Mouse (Mus musculus) kidney, postnatal 4 days (tissue): Measurements from ENCODE around the gene Olfr1391.
"Not testable (repeated sequence)": the region's sequence is repeated elsewhere in the genome, so short reads cannot be mapped to it uniquely, and the experiment has no call there.

ENCODE experiments used
- DNase-seq, 2 experiments: peaks; one replicate each; pipeline ENCODE4 v3.0.0; 2021; ENCODE audit warnings: mixed read lengths in 2 of 2

Olfr1391 gene

DNA sequence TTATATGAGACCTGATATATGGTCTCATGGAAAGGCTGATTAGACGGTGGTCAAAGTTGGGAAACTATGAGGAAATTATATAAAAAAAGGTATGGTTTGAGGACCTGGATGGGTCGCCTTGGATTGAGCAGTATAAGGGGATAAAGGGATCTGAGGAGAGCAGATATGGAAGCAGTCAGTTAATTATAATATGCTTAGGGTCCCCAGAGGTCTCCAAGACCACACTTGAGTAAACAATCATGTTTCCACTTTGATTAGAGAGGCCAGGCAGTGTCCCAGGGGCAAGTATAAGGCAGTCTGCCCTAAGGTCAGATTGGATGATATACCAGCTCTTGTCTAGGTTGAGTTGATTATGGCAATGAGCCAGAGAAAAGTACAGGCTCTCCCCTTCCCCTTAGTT lies at the start of gene Olfr1391:
Gene Olfr1391, plus strand, starts transcription at position 301 of the 400 bp plus-strand sequence.
- no peak for DNase-seq

DNA sequence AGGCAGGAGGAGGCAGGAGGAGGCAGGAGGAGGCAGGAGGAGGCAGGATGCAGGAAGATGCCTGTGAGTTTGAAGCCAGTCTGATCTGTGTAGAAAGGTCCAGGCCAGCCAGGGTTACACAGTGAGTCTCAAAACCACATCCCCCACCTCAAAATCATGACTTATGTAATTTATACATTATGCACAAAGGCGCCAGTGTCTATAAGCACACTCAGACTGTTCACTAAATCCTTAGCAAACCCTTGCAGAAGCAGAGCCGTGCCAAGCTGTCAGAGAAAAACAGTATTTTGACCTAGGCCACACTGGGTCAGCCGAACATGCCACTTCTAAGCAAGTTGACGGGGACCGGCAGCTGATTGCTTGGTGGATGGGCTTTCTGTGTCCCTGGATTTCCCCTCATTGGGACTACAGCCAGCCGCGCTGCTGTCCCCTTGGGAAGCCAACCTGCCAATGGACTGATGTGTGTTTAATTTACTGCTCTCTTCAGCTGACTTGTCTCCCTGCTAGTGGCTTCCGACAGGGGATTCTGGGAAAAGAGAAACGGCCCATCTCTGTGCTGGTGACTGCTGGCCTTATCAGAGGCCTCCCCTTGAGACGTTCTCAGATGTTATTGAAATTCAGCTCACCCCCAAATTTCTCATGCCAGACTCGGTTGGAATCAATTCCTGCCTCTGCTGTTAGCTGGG lies 48.6 kb upstream of the Olfr1391 start:
- no peak for DNase-seq

DNA sequence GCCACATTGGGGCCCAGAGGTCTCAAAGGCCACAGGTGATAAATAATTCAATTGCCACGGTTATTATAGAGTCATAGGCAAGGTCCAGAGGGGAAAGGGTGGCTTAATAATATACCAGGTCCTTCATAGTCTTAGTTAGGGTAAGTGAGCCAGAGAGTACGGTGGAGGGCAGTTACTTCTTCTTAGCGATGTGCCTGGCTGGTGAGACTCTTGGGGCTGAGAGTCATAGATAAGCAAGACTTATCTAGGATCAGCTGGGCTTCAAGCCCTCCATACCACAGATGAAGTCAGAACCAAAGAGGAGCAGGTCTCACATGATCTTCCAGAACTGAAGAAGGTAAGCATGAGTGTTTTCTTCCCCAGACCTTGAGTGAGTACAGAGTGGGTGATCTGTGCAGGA lies 44.3 kb upstream of the Olfr1391 start, which contains the start of gene Olfr1393:
Gene Olfr1393, plus strand, starts transcription at position 83 of the 400 bp plus-strand sequence.
- DNase-seq, result no peak

DNA sequence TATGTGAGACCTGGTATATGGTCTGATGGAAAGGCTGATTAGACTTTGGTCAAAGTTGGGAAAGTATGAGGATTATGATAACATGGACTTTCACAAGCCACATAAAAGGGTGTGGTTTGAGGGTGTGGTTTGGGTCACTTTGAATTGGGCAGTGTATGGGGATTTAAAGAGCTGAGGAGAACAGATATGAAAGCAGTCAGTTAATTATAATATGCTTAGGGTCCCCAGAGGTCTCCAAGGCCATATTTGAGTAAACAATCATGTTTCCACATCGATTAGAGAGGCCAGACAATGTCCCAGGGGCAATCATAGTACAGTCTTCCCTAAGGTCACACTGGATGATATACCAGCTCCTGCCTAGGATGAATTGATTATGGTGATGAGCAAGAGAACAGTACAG lies 37.6 kb upstream of the Olfr1391 start, which contains the start of gene Olfr1392:
Gene Olfr1392, plus strand, starts transcription at position 301 of the 400 bp plus-strand sequence.
- DNase-seq, result not testable (repeated sequence)

DNA sequence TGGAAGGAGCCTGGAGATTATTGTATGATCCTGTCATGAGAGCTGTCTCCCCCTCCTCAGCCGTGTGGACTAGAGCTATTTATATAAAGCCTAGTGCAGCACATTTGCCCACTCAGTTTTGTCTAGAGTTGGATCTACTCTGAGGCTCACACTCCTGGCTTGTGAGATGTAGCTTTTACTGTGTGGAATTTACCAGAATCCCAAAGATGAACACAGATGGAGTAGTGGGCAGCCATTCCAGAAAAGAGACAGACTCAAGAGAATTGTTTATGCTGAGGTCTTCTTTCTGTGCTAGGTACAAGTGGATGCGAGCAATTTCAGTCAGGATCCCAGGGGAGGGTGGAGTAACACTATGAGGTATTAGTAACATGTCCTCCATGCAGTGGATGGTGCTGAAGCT lies 35.3 kb upstream of the Olfr1391 start:
- no peak for DNase-seq

DNA sequence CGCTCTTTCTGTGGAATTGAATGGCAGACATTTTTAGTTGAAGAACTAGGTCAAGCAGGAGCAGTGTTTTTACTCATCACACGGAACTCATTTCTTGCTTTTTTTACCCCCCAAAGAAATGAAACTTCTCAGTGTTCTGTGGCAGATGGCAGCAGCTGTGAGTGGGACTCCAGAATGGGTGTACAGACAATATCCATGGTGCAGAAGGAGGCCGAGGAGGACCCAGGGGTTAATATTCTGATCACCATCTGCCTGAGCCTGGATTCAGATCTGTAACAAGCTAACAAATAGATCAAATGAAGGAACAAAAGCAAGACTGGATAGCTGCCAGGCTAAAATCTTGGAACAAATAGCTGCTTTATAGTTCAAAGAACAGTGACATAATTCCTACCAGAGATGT lies 29.8 kb upstream of the Olfr1391 start:
- no peak for DNase-seq

DNA sequence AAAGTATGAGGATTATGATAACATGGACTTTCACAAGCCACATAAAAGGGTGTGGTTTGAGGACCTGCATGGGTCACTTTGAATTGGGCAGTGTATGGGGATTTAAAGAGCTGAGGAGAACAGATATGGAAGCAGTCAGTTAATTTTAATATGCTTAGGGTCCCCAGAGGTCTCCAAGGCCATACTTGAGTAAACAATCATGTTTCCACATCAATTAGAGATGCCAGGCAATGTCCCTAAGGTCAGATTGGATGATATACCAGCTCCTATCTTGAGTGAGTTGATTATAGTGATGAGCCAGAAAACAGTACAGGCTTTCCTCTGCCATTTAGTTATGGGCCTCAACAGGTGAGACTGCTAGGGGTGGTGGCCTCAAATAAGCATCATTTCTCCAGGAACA lies 18.1 kb upstream of the Olfr1391 start, which contains the start of gene Olfr10:
Gene Olfr10, plus strand, starts transcription at position 301 of the 400 bp plus-strand sequence.
- no peak for DNase-seq

DNA sequence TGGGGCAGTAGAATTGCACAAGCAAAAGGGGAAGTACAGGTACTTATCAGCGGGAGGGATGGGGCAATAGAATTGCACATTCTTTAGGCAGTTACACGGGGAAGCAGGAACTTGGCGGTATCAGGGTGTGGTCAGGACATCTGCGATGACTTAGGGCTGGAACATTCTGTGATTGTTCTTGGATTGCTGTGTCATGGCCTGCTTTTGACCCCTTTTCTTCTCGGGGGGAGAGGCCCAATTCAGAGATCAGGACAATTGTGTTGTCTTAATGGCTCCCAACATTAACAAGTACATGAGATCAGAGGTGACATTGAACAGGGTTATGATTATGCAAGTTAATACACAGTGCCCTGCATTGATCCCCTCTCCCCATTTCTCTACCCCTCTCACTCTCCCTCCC lies 14.0 kb upstream of the Olfr1391 start:
- not testable (repeated sequence) for DNase-seq

DNA sequence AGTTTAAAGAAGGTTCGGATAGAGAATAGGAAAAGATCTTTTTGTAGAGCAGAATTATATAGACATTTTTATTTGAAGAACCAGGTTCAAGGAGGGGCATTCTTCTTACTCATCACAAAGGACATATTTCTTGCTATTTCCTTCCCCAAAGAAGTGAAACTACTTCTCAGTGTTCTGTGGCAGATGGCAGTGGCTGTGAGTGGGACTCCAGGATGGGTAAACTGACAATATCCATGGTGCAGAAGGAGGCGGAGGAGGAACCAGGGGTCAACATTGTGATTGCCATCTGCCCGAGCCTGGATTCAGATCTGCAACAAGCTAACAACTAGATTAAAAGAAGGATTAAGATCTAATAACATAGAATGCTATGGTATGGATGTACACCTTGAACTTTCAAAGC lies 4.2 kb downstream of the Olfr1391 start:
- DNase-seq, result no peak

DNA sequence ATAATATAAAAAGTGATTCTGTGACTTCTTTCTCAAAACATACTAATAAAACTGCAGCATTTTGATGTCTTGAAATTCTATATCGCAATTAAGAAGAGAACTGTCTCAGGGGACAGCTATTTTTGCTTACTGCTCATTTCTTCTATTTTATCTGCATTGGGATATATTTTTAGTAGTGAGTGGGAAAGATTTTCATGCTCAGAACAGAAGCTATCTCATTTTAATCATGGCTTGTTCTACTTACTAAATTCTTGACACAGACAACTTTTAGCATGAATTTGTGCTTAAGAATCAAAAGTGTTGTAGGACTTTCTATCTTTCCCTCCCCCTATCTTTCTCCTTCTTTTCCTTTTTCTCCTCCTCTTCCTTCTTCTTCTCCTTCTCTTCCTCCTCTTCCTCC lies 7.1 kb downstream of the Olfr1391 start:
- no peak for DNase-seq

DNA sequence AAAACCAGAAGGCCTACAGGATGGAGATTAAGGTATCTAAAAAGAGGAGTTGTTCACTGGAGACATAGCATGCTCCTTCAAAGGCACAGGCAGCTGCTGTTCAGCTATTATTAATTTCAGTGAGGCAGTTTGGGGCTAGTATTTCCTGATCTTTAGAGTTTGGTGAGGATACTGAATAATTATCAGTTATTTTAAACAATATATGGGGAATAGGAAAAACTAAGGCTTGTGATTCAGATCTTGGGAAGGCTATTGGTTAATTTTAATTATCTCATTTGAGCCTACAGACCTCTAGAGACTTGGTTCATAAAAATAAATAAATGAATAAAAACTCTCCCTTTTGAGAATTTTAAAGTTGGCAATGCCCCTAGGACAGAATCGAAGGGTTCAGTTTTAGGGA lies 12.3 kb downstream of the Olfr1391 start, which contains the start of gene Olfr1390:
Gene Olfr1390, plus strand, starts transcription at position 301 of the 400 bp plus-strand sequence.
- no peak for DNase-seq

DNA sequence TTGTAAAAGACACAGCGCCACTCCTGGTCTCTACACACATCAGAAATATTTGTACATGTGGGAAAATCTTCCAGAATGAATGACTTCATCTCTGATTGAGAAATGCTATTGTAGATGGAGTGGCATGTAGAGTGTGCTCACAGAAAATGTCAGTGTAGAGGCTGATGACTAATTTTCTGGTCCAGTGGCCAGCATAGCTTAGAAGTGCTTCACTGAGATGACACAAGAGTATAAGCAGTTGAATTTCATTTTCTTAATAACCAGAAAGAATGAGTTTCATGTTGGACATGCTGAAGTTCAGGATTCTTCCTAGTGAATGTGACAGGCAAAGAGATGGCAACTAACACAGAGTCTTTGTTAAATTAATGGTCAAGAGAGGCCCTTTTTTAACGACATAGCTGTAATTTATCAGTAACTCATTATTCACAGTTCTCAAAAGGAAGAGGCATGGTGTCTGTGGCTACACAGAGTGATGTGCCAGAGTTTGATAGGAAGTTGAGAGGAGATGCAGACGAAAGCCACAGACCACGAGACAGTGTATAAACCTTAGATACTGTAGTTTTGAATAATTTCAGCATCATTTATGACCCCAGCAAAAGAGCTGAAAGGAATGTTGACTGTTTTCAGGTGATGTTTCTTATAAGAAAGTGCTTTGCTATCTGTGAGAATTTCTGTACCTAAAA lies 14.7 kb downstream of the Olfr1391 start:
- no peak for DNase-seq
